Mouse (Mus musculus) lung, postnatal 4 days (tissue): ENCODE results near the gene Gpr45.
A peak's percentile ranks its signal among the peaks of the same experiment; 100 is the strongest.
"Not testable (repeated sequence)": the region's sequence is repeated elsewhere in the genome, so short reads cannot be mapped to it uniquely, and the experiment has no call there.

Experiments
- DNase-seq, 2 experiments: peaks; one replicate each; pipeline ENCODE4 v3.0.0; 2021

The Gpr45 gene

DNA sequence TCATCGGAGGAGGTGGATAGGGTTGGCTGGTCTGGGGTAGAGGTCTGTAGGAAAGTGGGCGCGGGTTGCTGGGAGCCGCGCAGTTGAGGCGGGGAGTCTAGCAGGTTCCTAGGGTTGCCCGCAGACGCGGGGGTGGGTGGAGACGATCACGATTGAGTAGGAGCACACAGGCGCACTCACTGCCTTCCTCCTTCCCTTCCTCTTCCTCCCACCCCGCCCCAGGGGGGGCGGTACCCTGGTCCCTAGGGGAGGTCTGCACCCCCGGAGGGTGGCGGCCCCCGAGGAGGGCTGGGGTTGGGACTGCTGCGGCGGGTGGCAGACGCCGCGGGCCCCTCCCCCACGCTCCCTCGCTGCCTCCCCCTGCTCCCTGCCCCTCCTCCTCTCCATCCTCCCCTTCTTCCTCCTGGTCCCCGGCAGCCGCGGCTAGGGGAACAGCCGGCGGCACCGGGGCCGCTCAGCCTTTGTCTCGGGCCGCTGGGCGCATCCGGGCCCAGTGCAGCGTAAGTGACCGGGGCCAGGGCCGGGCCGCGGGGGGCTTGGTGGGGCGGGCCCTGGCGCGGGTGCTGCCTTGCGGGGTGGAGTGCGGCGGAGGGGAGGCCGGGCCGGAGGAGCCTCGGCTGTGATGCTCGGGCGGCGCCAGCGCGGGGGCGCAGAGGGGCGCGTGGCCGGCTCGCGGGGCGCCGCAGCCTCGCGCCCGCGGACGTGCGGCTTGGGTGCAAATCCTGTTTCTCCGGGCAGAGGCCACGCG lies at the start of gene Gpr45:
Gene Gpr45 (plus strand): TSS at position 139 of the 748 bp plus-strand sequence.
- peak; percentile 20 to 48 for DNase-seq

GRCm38 (mm10) chr1:42905148-42905547 lies 47.5 kb upstream of the Gpr45 start:
- DNase-seq = no peak

DNA sequence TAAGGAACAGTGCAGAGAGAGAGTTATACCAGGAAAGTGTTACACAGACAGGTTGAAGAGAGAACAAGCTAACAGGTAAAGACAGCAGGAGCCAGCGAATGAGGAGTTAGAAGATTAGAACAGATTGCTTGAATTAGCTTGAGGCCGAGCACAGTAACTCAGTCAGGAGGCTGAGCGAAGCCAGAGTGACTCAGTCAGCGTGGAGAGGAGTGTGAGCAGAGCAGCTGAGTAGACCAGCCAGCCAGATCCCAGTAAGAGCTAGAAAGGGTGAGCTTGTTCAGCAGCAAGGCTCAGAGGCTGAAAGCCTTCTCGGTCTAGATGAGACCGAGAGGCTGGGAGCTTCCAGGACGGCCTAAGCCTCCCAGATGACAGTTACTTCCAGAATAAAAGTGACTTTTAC lies 46.0 kb upstream of the Gpr45 start:
- DNase-seq = no peak

DNA sequence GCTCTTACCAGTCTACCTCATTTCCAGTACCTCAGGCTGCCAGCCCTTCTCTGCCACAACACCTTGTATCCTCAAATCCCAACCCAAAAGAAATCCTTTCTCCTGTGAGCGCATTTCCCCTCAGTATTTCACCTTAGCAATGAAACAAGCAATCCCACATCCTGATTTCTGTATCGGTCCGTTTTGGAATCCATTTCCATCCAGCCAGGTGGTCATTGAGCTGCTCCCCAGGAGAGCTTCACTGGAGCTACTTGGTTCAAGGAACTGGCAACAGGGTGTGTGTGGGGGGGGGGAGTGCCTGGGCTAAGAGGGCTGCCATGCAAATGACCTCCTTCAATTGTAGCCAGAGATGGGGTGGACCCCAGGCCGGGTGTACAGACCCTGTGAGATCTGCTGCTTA lies 45.5 kb upstream of the Gpr45 start:
- no peak for DNase-seq

GRCm38 (mm10) chr1:42915062-42915461 lies 37.6 kb upstream of the Gpr45 start:
- DNase-seq = no peak

- no peak for DNase-seq
Observed at GRCm38 (mm10) chr1:42916719-42917118, 36.0 kb upstream of the Gpr45 start.

DNA sequence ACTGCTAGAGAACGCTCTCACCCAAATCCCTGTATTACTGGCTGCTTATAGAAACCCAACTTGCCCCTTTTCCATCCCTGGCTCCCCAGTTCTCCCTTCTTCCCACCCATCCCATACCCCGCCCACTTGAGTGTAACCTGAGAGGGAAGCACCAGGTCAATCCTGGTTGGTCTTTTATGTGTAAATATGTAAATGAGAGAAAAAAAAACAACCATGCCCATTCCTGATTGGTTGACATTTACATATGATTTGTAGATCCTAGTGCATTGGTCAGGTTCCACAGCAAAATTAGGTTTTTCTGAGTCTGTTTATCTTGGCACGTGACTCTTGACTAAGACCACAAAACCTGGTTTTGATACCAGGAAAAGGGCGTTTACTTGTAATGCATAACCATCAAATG lies 34.8 kb upstream of the Gpr45 start:
- DNase-seq = no peak

- no peak for DNase-seq
Observed at GRCm38 (mm10) chr1:42923924-42924323, 28.7 kb upstream of the Gpr45 start.

GRCm38 (mm10) chr1:42933613-42934012 lies 19.1 kb upstream of the Gpr45 start:
- DNase-seq = peak; percentile 24 to 72

DNA sequence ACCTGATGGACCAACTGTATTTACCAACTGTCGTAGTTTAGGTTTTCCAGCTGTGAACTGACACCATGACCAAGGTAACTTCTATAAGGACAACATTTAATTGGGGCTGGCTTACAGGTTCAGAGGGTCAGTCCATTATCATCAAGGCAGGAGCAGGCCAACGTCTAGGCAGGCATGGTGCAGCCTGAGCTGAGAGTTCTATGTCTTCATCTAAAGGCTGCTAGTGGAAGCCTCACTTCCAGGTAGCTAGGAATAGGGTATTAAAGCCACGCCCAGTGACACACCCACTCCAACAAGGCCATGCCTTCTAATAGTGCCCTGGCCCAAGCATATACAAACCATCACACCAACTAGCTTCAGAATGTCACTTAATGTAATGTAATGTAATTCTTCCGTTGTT lies 4.2 kb upstream of the Gpr45 start:
- DNase-seq = no peak

- no peak for DNase-seq
Observed at GRCm38 (mm10) chr1:42953482-42953822, 780 bp downstream of the Gpr45 start.

GRCm38 (mm10) chr1:42956828-42957227 lies 4.2 kb downstream of the Gpr45 start:
- DNase-seq = no peak

GRCm38 (mm10) chr1:42983082-42983771 lies 30.6 kb downstream of the Gpr45 start:
- DNase-seq = no peak

GRCm38 (mm10) chr1:42984119-42984518 lies 31.4 kb downstream of the Gpr45 start:
- DNase-seq = no peak

GRCm38 (mm10) chr1:42988996-42989395 lies 36.3 kb downstream of the Gpr45 start:
- DNase-seq = no peak

- no peak for DNase-seq
Observed at GRCm38 (mm10) chr1:43006051-43006514, 53.4 kb downstream of the Gpr45 start.

DNA sequence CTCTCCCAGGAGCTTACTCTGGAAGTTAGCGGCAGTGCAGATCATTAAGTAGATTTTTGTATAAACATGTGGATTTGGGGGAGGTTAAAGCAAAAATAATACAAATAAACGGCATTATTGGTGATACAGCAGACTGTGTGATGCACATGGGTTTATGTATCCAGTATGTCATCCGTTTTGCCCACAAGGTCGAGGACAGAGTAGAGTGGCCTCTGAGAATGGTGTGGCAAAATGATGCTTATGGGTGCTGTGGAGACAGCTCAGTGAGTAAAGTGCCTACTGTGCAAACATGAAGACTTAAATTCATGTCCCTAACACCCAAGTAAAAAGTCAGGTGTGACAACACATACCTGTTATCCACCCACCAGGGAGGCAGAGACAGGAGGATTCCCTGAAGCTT lies 53.9 kb downstream of the Gpr45 start:
- no peak for DNase-seq

GRCm38 (mm10) chr1:43010461-43010860 lies 57.8 kb downstream of the Gpr45 start:
- DNase-seq = no peak

DNA sequence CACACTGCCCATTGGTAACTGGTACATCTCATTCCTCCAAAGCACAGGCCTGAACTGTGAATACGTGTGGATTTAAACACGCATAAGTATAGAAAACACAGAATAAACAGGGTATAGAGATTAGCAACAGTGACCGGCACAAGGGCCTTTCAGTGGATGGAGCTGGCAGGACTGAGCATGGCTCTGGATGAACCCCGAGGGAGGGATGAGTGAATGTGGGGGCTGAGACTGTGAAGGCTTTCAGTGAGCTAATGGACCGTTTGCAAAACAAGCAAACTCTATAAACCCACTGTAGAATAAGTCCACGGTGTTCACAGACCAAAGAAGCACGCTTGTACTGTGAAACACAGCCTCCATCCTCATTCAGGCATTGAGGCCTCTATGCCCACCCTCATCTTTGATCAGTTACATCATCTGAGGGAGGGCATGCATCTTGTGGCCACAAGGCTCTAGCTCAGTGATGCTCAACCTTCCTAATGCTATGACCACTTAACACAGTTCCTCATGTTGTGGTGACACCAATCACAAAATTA lies 62.5 kb downstream of the Gpr45 start:
- not testable (repeated sequence) for DNase-seq

DNA sequence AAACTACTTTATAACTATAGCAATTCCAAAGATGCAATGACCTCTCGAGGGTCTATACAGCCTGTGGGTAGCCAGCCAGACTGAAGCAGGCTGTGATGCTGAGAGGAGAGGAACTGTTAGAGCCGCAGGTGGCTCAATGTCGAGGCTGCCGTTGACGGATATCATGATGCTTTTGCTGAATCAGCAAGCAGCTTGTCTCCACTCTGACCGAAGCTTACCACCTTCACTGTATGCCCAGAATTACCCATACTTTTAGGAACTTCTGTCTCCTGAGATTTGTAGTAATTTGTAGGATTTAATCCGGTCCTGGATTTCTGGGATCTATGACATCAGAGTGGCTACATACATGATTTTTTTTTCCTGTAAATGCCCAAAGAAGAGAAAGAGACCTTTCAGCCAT lies 83.3 kb downstream of the Gpr45 start:
- DNase-seq = no peak

GRCm38 (mm10) chr1:43042271-43042670 lies 89.6 kb downstream of the Gpr45 start:
- no peak for DNase-seq

- DNase-seq = no peak
Observed at GRCm38 (mm10) chr1:43045204-43045982, 92.7 kb downstream of the Gpr45 start.

DNA sequence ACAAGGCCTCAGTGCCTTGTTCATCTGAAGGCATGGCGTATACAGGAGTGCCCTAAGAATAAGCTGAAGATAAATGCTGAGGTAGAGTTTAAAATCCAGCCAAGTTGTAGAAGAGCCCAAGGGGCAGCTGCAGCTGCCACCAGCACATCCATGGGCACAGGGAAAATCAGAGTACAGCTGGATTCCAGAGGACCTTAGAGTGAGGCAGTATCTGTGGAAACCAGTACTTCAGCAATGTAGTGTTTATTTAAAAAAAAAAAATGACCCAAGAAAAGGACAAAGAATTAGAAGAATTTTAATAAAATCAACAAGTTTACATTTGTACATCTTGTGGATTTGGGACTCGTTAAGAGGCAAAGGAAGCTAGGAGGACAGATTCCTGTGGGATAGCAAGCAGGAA lies 94.3 kb downstream of the Gpr45 start:
- no peak for DNase-seq
